Mouse (Mus musculus) lung, postnatal 0 days (tissue): ENCODE data around the gene Gm20388.

Experiments used
- CTCF ChIP-seq: IDR thresholded peaks from 2 replicates; pipeline ENCODE4 v1.5.1; 2016; ENCODE audit warnings: antibody characterized with exemption, mild to moderate bottlenecking
- EP300 ChIP-seq: IDR thresholded peaks from 2 replicates; pipeline ENCODE4 v1.6.1; 2016; ENCODE audit warnings: antibody characterized with exemption, mild to moderate bottlenecking, control low read depth

DNA sequence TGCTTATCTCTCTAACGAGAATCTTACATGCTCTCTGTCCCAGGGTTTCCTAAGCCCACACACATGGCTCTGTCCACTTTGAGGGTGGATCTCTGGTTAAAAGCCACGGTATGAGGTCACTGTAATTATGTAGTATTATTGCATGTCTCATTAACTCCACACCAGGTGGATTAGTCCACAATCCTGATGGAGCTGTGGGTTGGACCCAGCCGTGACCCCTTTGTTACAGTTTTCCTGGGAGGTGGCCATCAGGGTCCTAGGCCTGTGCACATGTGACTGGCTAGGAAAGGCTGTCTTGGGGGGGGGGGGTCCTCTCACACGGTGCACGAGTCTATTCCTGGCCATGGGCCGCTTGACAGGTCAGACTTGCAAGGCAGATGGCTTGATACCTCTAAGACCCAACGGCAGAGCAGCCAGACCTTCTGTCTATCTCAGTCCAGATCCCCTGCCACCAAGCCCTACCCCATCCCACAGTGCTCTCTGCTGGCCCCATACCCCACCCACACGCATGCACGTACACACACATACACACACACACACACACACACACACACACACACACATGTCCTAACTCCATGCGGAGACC is 395.3 kb downstream of the Gm20388 start:
- no peak for TF ChIP-seq EP300
- TF ChIP-seq CTCF, result no peak
